Mouse (Mus musculus): Measurements from ENCODE around the gene Rusc2.

The Rusc2 gene

GRCm38 (mm10) chr4:43417269-43418062, 35.7 kb downstream of the Rusc2 start:
- no peak for DNase-seq

- DNase-seq: no peak
These were observed 36.7 kb downstream of the Rusc2 start for GRCm38 (mm10) chr4:43418450-43418849.

- no peak for DNase-seq
These were observed 37.3 kb downstream of the Rusc2 start for GRCm38 (mm10) chr4:43418973-43419656.

GRCm38 (mm10) chr4:43419801-43420281, 38.1 kb downstream of the Rusc2 start:
- DNase-seq: no peak

GRCm38 (mm10) chr4:43420305-43420704, 38.5 kb downstream of the Rusc2 start:
- peak; percentile 92 for DNase-seq

GRCm38 (mm10) chr4:43421632-43422240, 40.0 kb downstream of the Rusc2 start:
- no peak for DNase-seq

- DNase-seq: no peak
These were observed 41.6 kb downstream of the Rusc2 start for GRCm38 (mm10) chr4:43423267-43423934.

GRCm38 (mm10) chr4:43424072-43424471, 42.3 kb downstream of the Rusc2 start:
- no peak for DNase-seq

- DNase-seq: peak; percentile 46
These were observed 43.4 kb downstream of the Rusc2 start for GRCm38 (mm10) chr4:43425197-43425596.

- no peak for DNase-seq
These were observed 44.0 kb downstream of the Rusc2 start for GRCm38 (mm10) chr4:43425648-43426380.

GRCm38 (mm10) chr4:43426487-43426886, 44.7 kb downstream of the Rusc2 start:
- DNase-seq: no peak

- peak; percentile 10 for DNase-seq
These were observed 45.9 kb downstream of the Rusc2 start for GRCm38 (mm10) chr4:43427501-43428179.

GRCm38 (mm10) chr4:43428180-43428861, 46.5 kb downstream of the Rusc2 start:
- DNase-seq: no peak

- peak; percentile 31 for DNase-seq
These were observed 47.2 kb downstream of the Rusc2 start, which contains the start of gene Fam166b for GRCm38 (mm10) chr4:43428946-43429345. Fam166b (minus strand) TSS chr4:43429134.

- DNase-seq: peak; percentile 93
These were observed 49.9 kb downstream of the Rusc2 start for GRCm38 (mm10) chr4:43431690-43432089.

GRCm38 (mm10) chr4:43432832-43433231, 51.1 kb downstream of the Rusc2 start:
- no peak for DNase-seq

GRCm38 (mm10) chr4:43441639-43442038, 59.9 kb downstream of the Rusc2 start, which contains the start of gene Tesk1:
Tesk1 (plus strand) TSS chr4:43441939.
- no peak for DNase-seq

- peak; percentile 99 for DNase-seq
These were observed 60.3 kb downstream of the Rusc2 start for GRCm38 (mm10) chr4:43442044-43442443.

GRCm38 (mm10) chr4:43442456-43443361, 60.9 kb downstream of the Rusc2 start:
- peak; percentile 90 for DNase-seq

GRCm38 (mm10) chr4:43443511-43443910, 61.7 kb downstream of the Rusc2 start:
- peak; percentile 65 for DNase-seq

Measured in embryo, embryonic 11 days (tissue).